Mouse (Mus musculus) heart, embryonic 16.5 days (tissue): ENCODE measurements around the gene Clip3. TPM values are rescaled to one million over a fixed set of nuclear protein-coding genes. Genes with fewer than 3 reads are reported as not detected.

Source experiments
- ATAC-seq: fragments of 200-750 bp; cut with Nextera tagmentation; replicated peaks from 2 replicates; pipeline ENCODE4 v1.8.0; 2017; ENCODE audit warnings: moderate number of reproducible peaks; ENCODE audit not compliant: insufficient read depth, low FRiP score; ENCODE audit errors: extremely low read depth
- H3K27ac ChIP-seq: fragments of 300-500 bp; sonication (generic); 2 replicates; pipeline ENCODE4 v1.5.1; 2014; ENCODE audit warnings: mild to moderate bottlenecking, low read length, control low read depth, moderate library complexity
- H3K27me3 ChIP-seq: fragments of 300-500 bp; sonication (generic); 2 replicates; pipeline ENCODE4 v1.6.1; 2014; ENCODE audit warnings: low read length, mixed read lengths; ENCODE audit not compliant: control insufficient read depth, insufficient read depth
- H3K36me3 ChIP-seq: fragments of 300-500 bp; sonication (generic); 2 replicates; pipeline ENCODE4 v1.6.1; 2014; ENCODE audit not compliant: control insufficient read depth, insufficient read depth
- H3K4me1 ChIP-seq: fragments of 300-500 bp; sonication (generic); 2 replicates; pipeline ENCODE4 v1.6.1; 2014; ENCODE audit warnings: low read length, mixed read lengths; ENCODE audit not compliant: control insufficient read depth, insufficient read depth
- H3K4me2 ChIP-seq: fragments of 300-500 bp; sonication (generic); 2 replicates; pipeline ENCODE4 v1.6.1; 2014; ENCODE audit warnings: low read depth, mild to moderate bottlenecking, control low read depth, low read length
- H3K4me3 ChIP-seq: fragments of 300-500 bp; sonication (generic); 2 replicates; pipeline ENCODE4 v1.5.1; 2014; ENCODE audit warnings: mild to moderate bottlenecking, control low read depth, low read length
- H3K9ac ChIP-seq: fragments of 300-500 bp; sonication (generic); 2 replicates; pipeline ENCODE4 v1.6.1; 2014; ENCODE audit warnings: low read length, control low read depth
- H3K9me3 ChIP-seq: fragments of 300-500 bp; sonication (generic); replicated peaks from 2 replicates; pipeline ENCODE4 v1.6.1; 2016; ENCODE audit warnings: low read length; ENCODE audit not compliant: control insufficient read depth
- WGBS: fragments of 180-500 bp; shearing (Covaris S2); extraction: QIAGEN DNeasy Blood & Tissue Kit; methylation state at CpG from one replicate; pipeline ENCODE4 v1.1.7; 2014; 5-methylcytosine and 5-hydroxymethylcytosine counted together
- polyA plus RNA-seq: library from polyadenylated mRNA; unstranded; fragments of >200 nt; fragmentation: Nextera tagmentation; extraction: Ambion mirVana; gene quantifications from 2 replicates; pipeline ENCODE4 v1.2.1, GENCODE M21; 2015

Clip3 gene
- polyA plus RNA-seq, 1 experiment from 2014 or later, result 7.0 TPM

GRCm38 (mm10) chr7:30346635-30347379 is 55.3 kb downstream of the Clip3 start:
- WGBS, result 21% methylated on average over 21 of the region's 21 CpGs
- H3K27ac ChIP-seq, result no peak overlapping the region
- H3K36me3 ChIP-seq, result no peaks in the 10 kb centered on the region
- no peaks in the 10 kb centered on the region for H3K4me1 ChIP-seq
- no peak overlapping the region for H3K4me2 ChIP-seq
- peaks cover 40% of the 10 kb centered on the region for H3K27me3 ChIP-seq
- no peak overlapping the region for H3K9ac ChIP-seq
- no peaks in the 10 kb centered on the region for H3K9me3 ChIP-seq
- no peak overlapping the region for H3K4me3 ChIP-seq
- no peak for ATAC-seq

GRCm38 (mm10) chr7:30347828-30348227 is 56.3 kb downstream of the Clip3 start:
- H3K27me3 ChIP-seq, result peaks cover 44% of the 10 kb centered on the region
- no peak; the same call in 1 of the 2 replicates for ATAC-seq
- no peak overlapping the region for H3K27ac ChIP-seq
- no peak overlapping the region for H3K4me3 ChIP-seq
- no peak overlapping the region for H3K4me2 ChIP-seq
- H3K36me3 ChIP-seq, result no peaks in the 10 kb centered on the region
- no peaks in the 10 kb centered on the region for H3K9me3 ChIP-seq
- H3K9ac ChIP-seq, result no peak overlapping the region
- no peaks in the 10 kb centered on the region for H3K4me1 ChIP-seq
- WGBS, result 2% methylated on average over 30 of the region's 30 CpGs

- Histone ChIP-seq H3K27ac (no peak overlapping the region), H3K27me3 (peaks cover 21% of the 10 kb centered on the region), H3K4me3 (no peak overlapping the region), H3K9me3 (no peaks in the 10 kb centered on the region), H3K4me2 (no peak overlapping the region), H3K4me1 (no peaks in the 10 kb centered on the region), H3K36me3 (no peaks in the 10 kb centered on the region), H3K9ac (no peak overlapping the region)
- no peak for ATAC-seq
- whole genome bisulfite sequencing, result 11% methylated on average over 6 of the region's 6 CpGs
Measured at GRCm38 (mm10) chr7:30353279-30353822, 61.8 kb downstream of the Clip3 start.

- H3K9ac ChIP-seq, result no peak overlapping the region
- no peak overlapping the region for H3K4me2 ChIP-seq
- ATAC-seq, result no peak
- no peak overlapping the region for H3K27ac ChIP-seq
- no peaks in the 10 kb centered on the region for H3K36me3 ChIP-seq
- H3K9me3 ChIP-seq, result no peaks in the 10 kb centered on the region
- no peaks in the 10 kb centered on the region for H3K4me1 ChIP-seq
- 67% methylated on average over 4 of the region's 4 CpGs for WGBS
- peaks cover 15% of the 10 kb centered on the region for H3K27me3 ChIP-seq
- H3K4me3 ChIP-seq, result no peak overlapping the region
Measured at GRCm38 (mm10) chr7:30354059-30354458, 62.5 kb downstream of the Clip3 start.

Other genes with a start within 250 kb of the Clip3 start
- 4.3 and 4.7 TPM in 2 replicates for gene Zfp14, start 240.3 kb upstream of the Clip3 start, polyA plus RNA-seq
- 4.8 and 5.2 TPM in 2 replicates for gene Zfp82, start 218.8 kb upstream of the Clip3 start, polyA plus RNA-seq
- not detected in 2 replicates for gene Gm26920, start 201.3 kb upstream of the Clip3 start, polyA plus RNA-seq
- 6.2 and 7.1 TPM in 2 replicates for gene Zfp566, start 201.2 kb upstream of the Clip3 start, polyA plus RNA-seq
- gene Zfp260, start 197.0 kb upstream of the Clip3 start, polyA plus RNA-seq, result 75.3 and 76.0 TPM in 2 replicates
- gene Zfp382, start 169.8 kb upstream of the Clip3 start, polyA plus RNA-seq, result 11.2 and 13.3 TPM in 2 replicates
- gene Zfp146, start 122.0 kb upstream of the Clip3 start, polyA plus RNA-seq, result 7.2 and 7.3 TPM in 2 replicates
- gene Cox7a1, start 107.6 kb upstream of the Clip3 start, polyA plus RNA-seq, result 506 and 580 TPM in 2 replicates
- gene Capns1, start 92.9 kb upstream of the Clip3 start, polyA plus RNA-seq, result 85.4 and 87.7 TPM in 2 replicates
- 112 TPM in 2 replicates for gene Polr2i, start 59.8 kb upstream of the Clip3 start, polyA plus RNA-seq
- 134 and 154 TPM in 2 replicates for gene Tbcb, start 59.5 kb upstream of the Clip3 start, polyA plus RNA-seq
- 0.20 TPM in 1 of 2 replicates, not detected in the other for gene Ovol3, start 56.0 kb upstream of the Clip3 start, polyA plus RNA-seq
- gene Thap8, start 11.6 kb upstream of the Clip3 start, polyA plus RNA-seq, result 0.29 and 0.47 TPM in 2 replicates
- gene Wdr62, start 11.3 kb upstream of the Clip3 start, polyA plus RNA-seq, result 6.9 and 8.1 TPM in 2 replicates
- 62.0 and 67.1 TPM in 2 replicates for gene Alkbh6, start 17.0 kb downstream of the Clip3 start, polyA plus RNA-seq
- 9.2 and 10.0 TPM in 2 replicates for gene Syne4, start 23.1 kb downstream of the Clip3 start, polyA plus RNA-seq
- 3.6 and 7.3 TPM in 2 replicates for gene E130208F15Rik, start 30.0 kb downstream of the Clip3 start, polyA plus RNA-seq
- 12.0 and 17.0 TPM in 2 replicates for gene Sdhaf1, start 32.2 kb downstream of the Clip3 start, polyA plus RNA-seq
- gene Lrfn3, start 71.0 kb downstream of the Clip3 start, polyA plus RNA-seq, result 1.2 and 1.4 TPM in 2 replicates
- gene Tyrobp, start 122.0 kb downstream of the Clip3 start, polyA plus RNA-seq, result 32.2 and 34.7 TPM in 2 replicates
- 2.2 and 4.6 TPM in 2 replicates for gene Hcst, start 128.1 kb downstream of the Clip3 start, polyA plus RNA-seq
- gene Nfkbid, start 130.0 kb downstream of the Clip3 start, polyA plus RNA-seq, result 1.7 and 1.8 TPM in 2 replicates
- 11.1 and 13.5 TPM in 2 replicates for gene Aplp1, start 153.8 kb downstream of the Clip3 start, polyA plus RNA-seq
- gene Kirrel2, start 166.0 kb downstream of the Clip3 start, polyA plus RNA-seq, result 0.15 and 0.20 TPM in 2 replicates
- gene Nphs1, start 166.6 kb downstream of the Clip3 start, polyA plus RNA-seq, result 0.19 TPM in 1 of 2 replicates, not detected in the other
- 0.09 TPM in 1 of 2 replicates, not detected in the other for gene Prodh2, start 201.9 kb downstream of the Clip3 start, polyA plus RNA-seq
- 7.3 and 8.2 TPM in 2 replicates for gene Arhgap33, start 243.3 kb downstream of the Clip3 start, polyA plus RNA-seq